Mouse (Mus musculus): ENCODE results near the gene Ano6.

GRCm38 (mm10) chr15:95967516-95968196 is 177.0 kb downstream of the Ano6 start:
- TF ChIP-seq POLR2A (IDR thresholded peaks at IDR 0.05; ENCODE audit: control insufficient read depth, low read depth, low read length) (no peak), CTCF (IDR thresholded peaks at IDR 0.05; ENCODE audit: control insufficient read depth, insufficient read depth, insufficient replicate concordance, low read depth, low read length) (no peak)

Measured in testis, adult 2 months (tissue).